Comparison of ENCODE assay signal across 13 mouse cellular contexts in genomic region chr1:42865336-42865939, GRCm38 (mm10). TPM values are rescaled to one million over a fixed set of nuclear protein-coding genes. Genes with fewer than 3 reads are reported as not detected.
DNase-seq lines count a peak whose midpoint lies in the region; ATAC-seq and TF ChIP-seq lines count a peak whose summit lies in the region.
"Had no signal": no experiment of that assay in that cellular context is flagged by ENCODE, and none has a peak within 500 bp of the region (broad histone marks: within the 10 kb centered on the region; RNA-seq: fewer than 3 reads in every experiment).

No protein-coding gene starts in this region.

- H3K4me3 ChIP-seq in forebrain, embryonic 15.5 days: no peak overlapping the region
- no peak overlapping the region for H3K4me3 ChIP-seq in forebrain, postnatal 0 days (ENCODE audit: low read depth, low read length)
- H3K4me3 ChIP-seq in kidney, embryonic 16.5 days (ENCODE audit: low read length): no peak overlapping the region
- H3K4me3 ChIP-seq in neural tube, embryonic 14.5 days (ENCODE audit: low read depth, low read length): no peak overlapping the region
- H3K4me3 ChIP-seq: myocyte had no signal

- intact Hi-C loops in left cerebral cortex, postnatal 10 days (cut with DNase I): no loop called here

- no peaks in the 10 kb centered on the region for H3K27me3 ChIP-seq in forebrain, embryonic 15.5 days
- H3K27me3 ChIP-seq in forebrain, postnatal 0 days (ENCODE audit: insufficient read depth, low read length): no peaks in the 10 kb centered on the region
- no peaks in the 10 kb centered on the region for H3K27me3 ChIP-seq in kidney, embryonic 16.5 days (ENCODE audit: insufficient read depth, low read length)
- no peaks in the 10 kb centered on the region for H3K27me3 ChIP-seq in neural tube, embryonic 14.5 days (ENCODE audit: control insufficient read depth, insufficient read depth, low read length)
- H3K27me3 ChIP-seq: Patski had no signal

- whole genome bisulfite sequencing in forebrain, embryonic 15.5 days: 98% methylated on average over 4 of the region's 4 CpGs
- 100% methylated on average over 4 of the region's 4 CpGs for WGBS in forebrain, postnatal 0 days
- WGBS in kidney, embryonic 16.5 days: 92% methylated on average over 4 of the region's 4 CpGs
- WGBS in neural tube, embryonic 14.5 days: 95% methylated on average over 4 of the region's 4 CpGs

- H3K36me3 ChIP-seq in forebrain, embryonic 15.5 days: 0 out of 2 replicates have a peak, but pooled peaks cover 3% of the 10 kb centered on the region
- peaks cover 19% of the 10 kb centered on the region; the same call in 1 of the 2 replicates for H3K36me3 ChIP-seq in forebrain, postnatal 0 days (ENCODE audit: insufficient read depth)
- H3K36me3 ChIP-seq in kidney, embryonic 16.5 days (ENCODE audit: insufficient read depth, low read length): peaks cover 15% of the 10 kb centered on the region
- H3K36me3 ChIP-seq in neural tube, embryonic 14.5 days (ENCODE audit: control insufficient read depth, insufficient read depth, low read length): no peaks in the 10 kb centered on the region

- 0 out of 2 replicates have a peak, but pooled peaks have one; percentile 35 for ATAC-seq in forebrain, embryonic 15.5 days (replicated peaks)
- no peak for ATAC-seq in forebrain, postnatal 0 days
- ATAC-seq in kidney, embryonic 16.5 days (ENCODE audit: low FRiP score, low TSS enrichment): peak; percentile 35; the same call in 1 of the 2 replicates
- 0 out of 2 replicates have a peak, but pooled peaks have one; percentile 24 for ATAC-seq in neural tube, embryonic 14.5 days (ENCODE audit: low read depth)
- ATAC-seq: Patski had no signal

- no peak overlapping the region for H3K4me2 ChIP-seq in forebrain, embryonic 15.5 days (replicated peaks)
- no peak overlapping the region for H3K4me2 ChIP-seq in forebrain, postnatal 0 days (ENCODE audit: low read depth)
- no peak overlapping the region for H3K4me2 ChIP-seq in kidney, embryonic 16.5 days (replicated peaks; ENCODE audit: low read depth, low read length)
- H3K4me2 ChIP-seq in neural tube, embryonic 14.5 days (ENCODE audit: low read depth, low read length): no peak overlapping the region

- no peak for TF ChIP-seq CTCF in forebrain, postnatal 0 days (IDR thresholded peaks at IDR 0.05; ENCODE audit: low read depth)

- no peaks in the 10 kb centered on the region for H3K4me1 ChIP-seq in forebrain, embryonic 15.5 days
- no peaks in the 10 kb centered on the region for H3K4me1 ChIP-seq in forebrain, postnatal 0 days (ENCODE audit: insufficient read depth)
- H3K4me1 ChIP-seq in kidney, embryonic 16.5 days (ENCODE audit: insufficient read depth, low read length): 0 out of 2 replicates have a peak, but pooled peaks cover 4% of the 10 kb centered on the region
- no peaks in the 10 kb centered on the region for H3K4me1 ChIP-seq in neural tube, embryonic 14.5 days (ENCODE audit: control insufficient read depth, insufficient read depth, low read length)

- no peaks in the 10 kb centered on the region for H3K9me3 ChIP-seq in forebrain, embryonic 15.5 days
- no peaks in the 10 kb centered on the region for H3K9me3 ChIP-seq in forebrain, postnatal 0 days (ENCODE audit: low read length)
- H3K9me3 ChIP-seq in kidney, embryonic 16.5 days (ENCODE audit: low read length): no peaks in the 10 kb centered on the region
- no peaks in the 10 kb centered on the region for H3K9me3 ChIP-seq in neural tube, embryonic 14.5 days (ENCODE audit: control insufficient read depth, low read length)

- H3K9ac ChIP-seq in forebrain, embryonic 15.5 days (replicated peaks): no peak overlapping the region
- no peak overlapping the region for H3K9ac ChIP-seq in forebrain, postnatal 0 days
- H3K9ac ChIP-seq in kidney, embryonic 16.5 days (replicated peaks; ENCODE audit: low read length): no peak overlapping the region
- H3K9ac ChIP-seq in neural tube, embryonic 14.5 days (replicated peaks; ENCODE audit: low read depth, low read length): no peak overlapping the region

- DNase-seq in forebrain, postnatal 0 days: no peak
- no peak for DNase-seq in kidney, postnatal 10 days
- DNase-seq in neural tube, embryonic 10.5 days (ENCODE audit: extremely low spot score, low spot score): no peak
- DNase-seq in left cerebral cortex, postnatal 10 days (ENCODE audit: extremely low spot score in 1 of 2, low spot score in 2 of 2): no peak
- no peak for DNase-seq in right cerebral cortex, postnatal 25 days
- DNase-seq: cerebellum, adult 18-20 months; gastrocnemius, postnatal 14 days; thymus, postnatal 14 days had no signal

- no peak overlapping the region for H3K27ac ChIP-seq in forebrain, embryonic 15.5 days (replicated peaks)
- no peak overlapping the region for H3K27ac ChIP-seq in forebrain, postnatal 0 days (ENCODE audit: low read depth, low read length)
- H3K27ac ChIP-seq in kidney, embryonic 16.5 days (ENCODE audit: low read length): no peak overlapping the region
- H3K27ac ChIP-seq in neural tube, embryonic 14.5 days (ENCODE audit: low read depth, low read length): no peak overlapping the region

RNA-seq across cellular contexts. Expression of gene Mrps9, which starts 14.4 kb away (rescaled TPM):
- polyA plus RNA-seq in forebrain, embryonic 15.5 days (2015; fragmentation: Nextera tagmentation; extraction: Ambion mirVana): 36.0 and 38.1 TPM in 2 replicates
- 30.6 and 39.7 TPM in 2 replicates for total RNA-seq in forebrain, postnatal 0 days (2014; rRNA removed)
- 33.1 and 35.3 TPM in 2 replicates for polyA plus RNA-seq in forebrain, postnatal 0 days (2015; fragmentation: Nextera tagmentation; extraction: Ambion mirVana)
- 59.1 and 65.0 TPM in 2 replicates for polyA plus RNA-seq in kidney, embryonic 16.5 days (2015; fragmentation: Nextera tagmentation; extraction: Ambion mirVana)
- polyA plus RNA-seq in neural tube, embryonic 14.5 days (2014; fragmentation: Nextera tagmentation; extraction: Ambion mirVana): 35.8 and 41.4 TPM in 2 replicates
- 10 to 100 TPM; 37.7 to 39.4 TPM for total RNA-seq in left cerebral cortex, postnatal 10 days (2021)
